Mouse (Mus musculus) adrenal gland, postnatal 36 days (tissue): ENCODE measurements at regions not wholly inside any gene's neighbourhood (a gene's known extent, or its start where the extent isn't known, plus 50 kb on each side); places are given as distances from the start of the nearest gene placed in this dataset.
"Not testable (repeated sequence)": the region's sequence is repeated elsewhere in the genome, so short reads cannot be mapped to it uniquely, and the experiment has no call there.

ENCODE experiments used
- DNase-seq, 2 experiments: peaks; one replicate each; pipeline ENCODE4 v3.0.0; 2021; ENCODE audit warnings: mixed read lengths in 1 of 2

DNA sequence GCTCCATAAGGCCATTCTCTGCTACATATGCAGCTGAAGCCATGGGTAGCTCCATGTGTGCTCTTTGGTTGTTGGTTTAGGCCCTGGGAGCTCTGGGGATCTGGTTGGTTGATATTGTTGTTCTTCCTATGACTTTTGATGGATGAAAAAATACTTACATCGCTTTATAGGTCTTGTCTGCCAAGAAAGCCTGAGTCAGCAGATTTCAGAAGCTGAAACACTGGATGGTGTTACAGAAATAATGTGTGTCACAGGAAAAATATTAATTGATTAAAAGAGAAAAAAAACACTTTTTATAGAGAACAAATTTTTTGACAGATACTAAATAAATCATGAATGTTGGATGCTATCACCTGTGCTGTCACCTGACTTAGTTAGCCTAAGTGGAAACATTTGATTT, 52.4 kb upstream of the Plxna2 start:
- no peak for DNase-seq

DNA sequence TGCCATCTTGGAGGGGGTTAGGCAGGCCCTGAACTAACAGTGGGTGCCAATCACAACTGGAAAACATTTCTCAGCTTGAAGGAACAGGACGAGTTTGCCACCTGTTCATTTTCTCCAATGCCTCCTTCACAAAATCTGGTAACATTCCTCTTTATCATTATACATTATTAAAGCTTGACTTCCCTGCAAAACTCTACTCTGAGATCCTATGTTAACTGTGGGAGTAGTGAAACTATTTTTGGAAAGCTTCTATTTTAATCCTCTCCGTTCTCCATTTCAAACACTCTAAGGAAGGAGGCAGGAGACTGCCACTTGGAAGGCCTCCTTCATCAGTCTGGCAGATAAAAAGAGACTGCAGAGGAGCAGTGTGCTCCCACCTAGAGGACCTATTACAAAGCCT, 54.1 kb upstream of the Plxna2 start:
- no peak for DNase-seq

DNA sequence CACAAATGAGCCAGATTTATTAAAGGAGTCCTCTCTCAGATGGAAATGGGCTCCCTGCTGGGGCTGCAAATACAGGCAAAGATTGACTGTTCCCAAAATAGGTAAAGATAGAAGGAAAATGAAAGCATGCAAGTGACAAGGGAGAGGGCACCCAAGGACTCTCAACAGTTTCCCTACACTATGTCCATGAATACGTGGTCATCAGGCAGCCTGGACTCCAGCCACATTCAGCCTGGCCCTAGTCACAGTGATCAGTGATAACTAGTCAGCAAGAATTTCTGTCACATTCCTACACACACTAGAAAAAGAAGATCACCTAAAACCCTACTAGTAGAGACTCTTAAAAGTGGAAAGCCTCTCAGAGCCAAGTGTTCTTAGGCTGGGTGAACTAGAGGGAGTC, 56.9 kb upstream of the Plxna2 start:
- DNase-seq = peak; percentile 5 to 12

DNA sequence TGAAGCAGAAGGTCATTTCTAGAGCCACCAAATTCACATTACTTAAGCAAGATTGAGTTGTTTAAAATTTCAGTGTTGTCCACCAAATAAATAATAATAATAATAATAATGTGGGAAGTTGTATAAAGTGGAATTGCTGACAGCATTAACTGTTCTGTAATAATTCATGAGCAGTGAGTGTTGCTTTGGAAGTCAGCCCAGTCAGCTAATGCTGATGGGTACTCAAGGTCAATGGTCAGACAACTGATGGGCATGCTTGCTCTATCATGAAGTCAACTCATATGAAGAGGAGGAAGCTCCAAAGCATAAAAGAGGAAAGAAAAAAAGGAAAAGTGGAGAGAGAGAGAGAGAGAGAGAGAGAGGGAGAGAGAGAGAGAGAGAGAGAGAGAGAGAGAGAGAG, 69.4 kb upstream of the Plxna2 start:
- DNase-seq = peak; percentile 24 to 52

DNA sequence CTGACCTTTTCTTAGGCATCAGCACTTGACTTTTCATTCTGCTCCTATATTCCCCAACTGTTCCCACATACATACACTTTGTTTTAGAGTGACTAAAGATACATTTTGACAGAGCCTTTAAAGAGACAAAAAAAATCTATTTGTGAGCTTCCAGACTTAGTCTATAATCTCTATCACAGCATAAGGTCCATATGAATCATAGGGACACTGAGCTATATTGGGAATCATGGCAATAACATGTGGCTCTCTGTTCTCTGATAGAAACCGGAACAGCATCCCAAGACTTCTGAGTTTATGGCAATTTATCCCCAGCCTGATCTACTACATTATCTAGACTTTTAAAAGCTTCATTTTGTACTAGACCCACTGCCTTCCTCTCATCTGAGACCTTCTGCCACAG, 69.8 kb upstream of the Plxna2 start:
- no peak for DNase-seq

DNA sequence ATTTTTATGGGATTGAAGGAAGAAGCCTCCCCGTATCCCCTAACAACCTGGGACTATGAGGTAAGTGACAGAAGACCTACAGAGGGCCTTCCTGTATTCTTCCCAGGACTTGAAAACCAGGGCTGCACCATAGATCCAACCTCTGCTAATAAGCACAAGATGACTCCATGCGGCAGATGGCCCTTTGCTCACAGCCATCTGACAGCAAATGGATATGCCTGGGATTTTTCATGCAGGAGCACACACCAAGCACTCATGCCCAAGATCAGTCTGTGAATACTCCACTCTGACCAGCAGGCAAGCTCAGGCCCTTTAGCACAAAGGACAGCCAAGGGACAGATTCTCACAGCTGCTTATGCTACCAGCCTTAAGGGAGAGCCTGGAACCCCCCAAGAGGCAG, 77.1 kb upstream of the Plxna2 start:
- no peak for DNase-seq

DNA sequence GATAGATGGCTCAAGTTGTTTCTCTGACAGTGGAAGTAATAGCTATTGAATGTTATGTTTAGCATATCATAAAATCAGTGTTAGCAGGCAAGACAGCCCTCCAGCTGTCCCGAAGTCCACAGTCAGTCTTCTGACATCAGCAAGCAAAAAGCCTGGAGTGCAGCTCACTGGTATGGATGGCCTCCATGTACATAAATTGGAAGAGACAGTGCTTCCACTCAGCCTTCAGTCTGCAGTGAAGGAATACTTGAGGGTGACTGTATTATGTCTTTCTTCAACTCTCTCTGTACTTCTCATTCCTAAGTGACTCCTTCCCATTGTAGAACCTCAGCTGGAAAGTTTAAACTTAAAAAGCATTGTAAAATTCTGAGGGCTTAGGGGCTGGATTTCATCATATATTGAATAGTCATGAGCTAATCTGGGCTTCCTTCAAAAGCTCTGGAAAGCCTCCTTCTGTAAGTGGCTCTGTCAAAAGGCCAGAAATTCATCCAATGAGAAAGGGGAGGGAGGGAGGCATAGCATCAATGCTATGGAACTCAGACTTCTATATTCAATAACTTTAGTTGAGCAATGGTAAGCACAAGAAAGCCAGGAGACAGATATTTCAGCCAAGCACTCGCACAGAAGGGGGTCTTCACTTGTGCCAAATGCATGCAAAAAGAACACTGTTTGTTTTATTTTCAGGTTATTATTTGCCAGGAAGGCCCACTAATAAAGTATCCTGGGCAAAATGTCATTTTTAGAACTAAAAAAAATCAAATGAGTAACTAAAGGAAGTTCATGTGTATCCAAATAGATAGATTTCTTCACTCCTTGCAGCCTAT, 90.5 kb upstream of the Plxna2 start:
- DNase-seq = no peak

DNA sequence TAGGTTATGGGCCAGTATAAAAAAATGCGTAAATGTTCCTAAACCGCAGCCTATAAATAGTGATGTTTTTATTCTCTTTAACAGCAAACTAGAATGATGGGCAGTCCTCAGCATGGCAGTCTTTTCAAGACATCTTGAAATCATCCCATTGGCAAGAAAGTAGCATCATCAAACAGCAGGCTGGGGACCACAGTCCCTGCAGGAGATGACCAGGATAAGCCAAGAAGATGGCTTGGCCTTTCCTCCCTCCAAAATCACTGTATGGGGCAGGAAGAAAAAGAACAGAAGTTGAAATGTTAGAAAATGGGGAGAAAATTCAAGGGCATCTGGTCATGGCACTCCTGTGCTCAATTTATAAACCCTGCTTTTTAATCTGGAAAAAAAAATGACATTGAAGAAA, 93.0 kb upstream of the Plxna2 start:
- DNase-seq = no peak

DNA sequence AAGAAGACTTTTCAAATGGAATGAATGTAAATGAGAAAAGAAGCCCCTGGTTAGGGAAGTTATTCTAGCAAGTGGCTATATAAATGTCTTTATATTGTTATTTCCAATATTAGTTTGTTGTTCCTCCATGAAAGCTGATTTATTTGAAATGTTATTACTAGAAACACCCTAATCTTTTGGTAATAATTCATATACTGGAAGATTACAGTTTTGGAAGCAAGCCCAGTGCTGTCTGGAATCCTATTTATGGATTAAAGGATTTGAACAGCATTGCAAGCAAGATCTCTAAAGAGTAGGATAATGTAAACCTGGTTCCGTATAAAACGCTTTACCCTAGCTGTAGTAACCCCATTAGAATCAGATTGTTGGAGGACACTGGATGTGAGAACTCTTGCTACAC, 96.8 kb upstream of the Plxna2 start:
- no peak for DNase-seq

DNA sequence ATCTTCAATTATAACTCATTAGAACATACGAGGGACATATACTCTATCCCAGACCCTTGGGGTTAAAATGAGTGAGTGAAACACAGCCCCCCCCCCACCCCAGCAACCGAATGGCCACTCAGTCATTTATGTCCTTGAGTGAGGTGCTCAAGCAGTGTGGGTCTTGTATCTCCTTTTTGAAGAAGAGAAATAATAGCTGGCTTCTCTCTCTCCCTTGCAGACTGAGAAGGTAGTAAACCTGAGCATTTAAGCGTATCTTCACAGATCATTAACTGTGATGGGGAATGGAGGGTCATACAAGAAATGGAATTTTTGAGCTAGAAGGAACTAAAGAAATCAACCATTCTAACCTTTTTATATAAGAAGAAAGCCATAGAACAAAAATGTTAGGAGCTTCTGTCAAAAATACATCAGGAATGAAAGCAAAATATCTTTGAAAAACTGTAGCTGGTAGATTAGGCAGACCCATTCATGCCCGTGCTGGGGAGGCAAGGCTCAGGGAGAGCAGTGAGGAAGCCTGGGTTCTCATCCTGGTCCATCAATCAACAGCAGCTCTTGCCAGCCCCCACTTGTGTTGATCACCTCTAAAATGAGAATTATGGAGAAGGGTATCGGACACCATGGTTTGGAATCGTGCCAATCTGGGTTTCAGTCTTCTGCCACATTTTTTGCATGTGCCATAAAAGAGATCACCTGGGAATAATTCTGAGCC, 98.4 kb upstream of the Plxna2 start:
- no peak for DNase-seq

DNA sequence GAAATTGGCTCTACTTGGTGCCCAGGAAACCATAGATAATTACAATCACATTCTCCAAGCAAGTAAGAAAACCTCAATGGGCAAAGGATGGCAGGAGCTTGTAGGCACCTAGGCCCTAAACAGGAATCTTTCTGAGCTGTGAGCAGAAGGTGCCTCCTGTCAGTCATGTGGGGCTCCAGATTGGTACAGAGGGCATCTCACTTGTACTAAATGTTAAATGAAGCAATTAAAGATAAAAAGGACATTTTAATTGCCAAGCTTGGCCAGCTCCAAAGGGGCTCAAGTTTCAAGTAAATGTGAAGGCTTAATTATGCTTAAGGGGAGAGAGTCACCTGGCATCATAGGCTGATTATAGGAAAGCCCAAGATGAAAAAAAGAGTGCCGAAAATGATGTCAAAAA, 101.9 kb upstream of the Plxna2 start:
- DNase-seq = no peak

DNA sequence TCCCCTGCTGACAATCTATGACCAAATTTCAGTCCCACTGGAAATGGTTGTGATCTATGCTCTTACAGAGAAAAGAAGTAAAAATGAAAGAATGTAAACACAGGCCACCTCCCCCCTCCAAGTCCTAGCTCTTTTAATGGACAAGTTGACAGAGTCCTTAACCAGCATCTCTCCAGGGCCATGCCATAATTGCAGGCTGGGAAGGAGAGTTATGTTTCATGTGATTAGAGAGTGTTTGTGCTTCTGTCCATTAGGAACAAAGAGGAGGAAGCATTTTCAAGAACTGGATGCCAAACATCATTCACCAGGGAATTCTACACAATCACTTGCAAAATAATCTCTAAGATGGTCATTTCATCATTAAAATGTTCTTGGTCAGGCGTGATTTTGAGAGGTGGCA, 109.7 kb upstream of the Plxna2 start:
- no peak for DNase-seq

DNA sequence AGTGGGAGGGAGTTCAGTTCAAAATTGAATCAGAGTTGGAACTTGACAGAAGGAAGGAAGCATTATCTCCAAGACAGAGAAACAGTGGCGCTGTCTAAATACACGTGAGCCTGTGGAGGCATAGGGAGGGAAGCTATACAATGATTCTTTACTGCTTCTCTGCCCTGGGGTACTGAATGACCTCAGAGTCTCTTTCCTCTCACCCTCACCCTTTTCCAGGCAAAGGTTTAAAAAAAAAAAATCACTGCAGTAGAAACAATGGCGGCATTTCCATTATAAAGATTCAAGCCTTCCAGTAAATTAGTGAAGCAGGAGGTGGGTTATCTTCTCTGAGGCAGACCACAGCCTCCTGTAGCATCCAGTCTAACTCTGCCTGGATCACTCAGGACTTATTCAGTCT, 112.2 kb upstream of the Plxna2 start:
- DNase-seq = no peak

DNA sequence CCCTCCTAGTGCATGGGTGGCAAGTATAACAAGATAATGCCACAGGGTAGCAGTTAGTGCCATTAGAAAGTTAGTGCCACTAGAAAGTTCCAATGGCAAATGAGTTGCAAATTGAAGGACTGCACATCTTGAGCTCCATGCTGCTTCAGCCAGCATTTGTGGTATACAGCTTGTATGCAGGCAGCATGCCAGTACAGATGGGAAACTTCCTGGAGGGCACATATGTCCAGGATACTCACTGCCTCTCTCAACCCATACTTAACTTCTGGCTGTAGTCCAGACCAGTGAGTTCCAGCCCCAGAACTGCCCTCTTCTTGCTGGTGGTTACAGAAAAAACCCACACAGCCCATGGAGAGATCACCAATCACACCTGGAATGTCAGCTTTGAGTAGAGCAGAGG, 113.8 kb upstream of the Plxna2 start:
- no peak for DNase-seq

DNA sequence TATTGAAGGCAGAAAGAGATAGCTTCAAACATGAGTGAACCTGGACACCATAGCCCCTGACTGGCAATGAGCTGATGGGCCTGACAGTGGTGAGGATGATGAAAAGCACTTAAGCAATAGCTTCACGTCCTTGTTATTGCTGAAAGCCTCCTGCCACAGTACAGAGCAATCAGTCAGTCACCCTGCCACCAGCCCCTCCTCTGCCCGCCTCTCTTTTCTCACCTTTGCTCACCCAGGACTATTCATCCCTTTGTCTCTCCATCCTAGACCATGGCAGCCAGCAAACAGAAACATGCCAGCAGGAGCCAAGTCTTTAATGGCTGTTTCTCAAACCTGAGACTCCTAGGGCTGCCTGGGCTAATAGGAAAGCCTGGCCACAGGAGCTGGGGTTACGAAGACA, 114.5 kb upstream of the Plxna2 start:
- DNase-seq = no peak

DNA sequence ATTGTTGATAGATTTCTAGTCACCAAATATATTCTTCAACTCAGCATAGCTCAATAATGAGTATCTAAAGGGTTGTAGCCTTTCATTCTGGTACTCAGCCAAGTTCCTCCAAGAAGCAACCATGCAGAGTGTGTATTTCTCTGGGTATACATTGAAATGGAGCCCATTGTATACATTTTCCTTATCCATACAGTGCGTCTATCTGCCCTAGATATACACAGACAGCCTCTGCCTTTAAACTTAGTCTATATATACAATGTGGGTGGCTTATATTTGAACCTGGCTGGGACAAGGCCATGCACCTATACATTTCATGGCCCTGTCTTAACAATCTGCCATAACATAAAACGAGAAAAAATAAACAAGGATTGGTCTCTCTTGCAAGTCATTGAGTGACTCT, 121.6 kb upstream of the Plxna2 start:
- no peak for DNase-seq

DNA sequence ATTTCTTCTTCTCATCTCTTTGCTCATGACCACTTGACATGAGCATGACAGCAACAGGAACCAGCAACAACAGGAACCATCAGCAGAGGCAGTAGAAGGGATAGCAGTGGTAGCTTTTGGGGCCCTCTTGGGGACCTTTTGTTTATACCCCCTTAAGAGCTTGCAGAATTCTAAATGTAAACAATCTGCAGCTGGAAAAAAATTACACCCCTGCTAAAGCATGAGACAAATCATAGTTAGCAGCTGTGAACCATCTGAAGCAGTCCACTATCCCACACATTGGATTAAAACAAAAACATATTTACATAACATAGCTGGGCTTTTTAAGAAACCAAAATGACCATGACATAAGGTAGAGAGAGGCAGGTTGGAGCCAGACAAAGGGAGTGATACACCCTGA, 126.9 kb upstream of the Plxna2 start:
- no peak for DNase-seq

DNA sequence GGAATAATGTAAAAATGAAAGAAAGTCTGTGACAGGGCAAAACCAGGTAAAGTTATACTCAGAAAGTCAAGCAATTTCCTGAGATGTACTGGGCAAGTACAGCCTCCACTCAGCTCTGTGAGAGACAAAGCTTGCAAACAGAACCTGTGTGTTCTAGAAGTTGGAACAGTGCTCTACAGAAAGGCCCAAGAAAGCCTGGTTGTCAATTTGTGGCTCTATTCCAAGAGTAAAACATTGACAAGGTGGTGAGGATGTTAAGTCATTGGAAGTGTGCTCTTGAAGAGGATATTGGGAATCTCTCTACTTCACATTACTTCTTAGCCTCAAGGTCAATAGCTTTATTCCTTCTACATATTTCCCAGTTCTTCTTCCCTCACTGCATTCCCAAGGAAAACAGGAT, 129.9 kb upstream of the Plxna2 start:
- no peak for DNase-seq

DNA sequence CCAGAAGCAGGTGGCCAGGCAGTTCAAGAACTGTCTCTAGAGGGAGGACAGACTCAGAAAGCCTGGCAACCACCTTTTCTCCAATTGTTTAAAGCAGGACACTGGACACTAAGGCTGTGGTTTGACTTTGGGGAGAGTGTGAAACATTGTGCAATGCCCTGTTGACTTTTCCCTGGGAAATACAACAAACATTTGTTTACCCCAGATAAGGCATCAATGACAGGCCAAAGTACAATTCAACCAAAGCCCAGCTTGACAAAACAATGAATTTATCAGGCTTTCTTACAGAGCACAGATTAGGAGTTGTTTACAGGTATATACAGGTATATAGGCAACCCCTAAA, 135.3 kb upstream of the Plxna2 start:
- DNase-seq = no peak

DNA sequence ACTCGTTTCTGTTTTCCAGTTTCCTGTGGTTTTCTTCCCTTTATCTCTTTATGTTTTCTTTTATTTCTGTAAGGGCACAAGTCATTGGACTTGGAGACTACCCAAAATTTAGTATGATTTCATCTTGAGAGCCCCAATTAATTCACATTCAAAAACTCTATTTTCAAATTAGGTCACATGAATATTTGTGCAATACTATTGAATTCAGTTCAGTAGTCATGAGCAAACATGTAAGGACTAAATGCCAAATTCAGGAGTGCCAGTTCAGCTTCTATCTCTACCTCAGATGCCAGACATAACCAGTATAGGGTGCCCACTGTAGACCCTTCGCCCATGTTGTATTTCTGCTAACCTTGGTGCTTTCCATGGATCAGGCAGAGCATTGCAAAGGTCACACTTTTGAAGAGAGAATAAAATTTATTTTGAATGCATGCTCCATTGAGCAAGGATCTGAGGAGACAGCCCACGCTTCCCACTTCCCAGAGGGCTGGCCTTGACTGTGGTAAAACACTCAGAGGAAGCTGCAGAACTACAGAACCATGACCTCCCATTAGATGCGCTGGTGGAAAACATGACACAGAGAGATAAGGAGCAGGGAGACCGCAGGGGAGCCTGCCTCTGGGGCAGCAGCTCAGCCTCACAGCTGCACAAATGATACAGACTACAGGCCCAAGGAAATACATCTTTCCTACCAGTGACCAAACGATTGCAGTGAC, 135.9 kb upstream of the Plxna2 start:
- DNase-seq = peak; percentile 67 to 78

DNA sequence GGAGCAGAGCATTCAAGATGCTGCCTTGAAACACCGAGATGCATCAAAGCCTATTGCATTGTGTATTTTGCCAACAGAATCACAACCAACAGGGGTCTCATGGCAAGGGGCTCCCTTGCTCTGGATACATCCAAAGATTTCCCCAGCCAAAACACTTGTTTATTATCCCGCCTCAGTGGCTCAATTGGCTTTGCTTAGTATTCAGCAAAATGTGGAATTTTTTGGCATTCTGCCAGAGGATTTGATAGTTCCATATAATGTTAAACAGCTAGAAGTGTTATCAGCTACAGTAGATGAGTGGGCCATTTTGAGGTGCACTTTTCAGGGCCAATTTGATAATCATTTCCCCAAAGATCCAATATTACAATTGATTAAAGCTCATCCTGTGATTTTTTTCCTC, 146.7 kb upstream of the Plxna2 start:
- not testable (repeated sequence) for DNase-seq

DNA sequence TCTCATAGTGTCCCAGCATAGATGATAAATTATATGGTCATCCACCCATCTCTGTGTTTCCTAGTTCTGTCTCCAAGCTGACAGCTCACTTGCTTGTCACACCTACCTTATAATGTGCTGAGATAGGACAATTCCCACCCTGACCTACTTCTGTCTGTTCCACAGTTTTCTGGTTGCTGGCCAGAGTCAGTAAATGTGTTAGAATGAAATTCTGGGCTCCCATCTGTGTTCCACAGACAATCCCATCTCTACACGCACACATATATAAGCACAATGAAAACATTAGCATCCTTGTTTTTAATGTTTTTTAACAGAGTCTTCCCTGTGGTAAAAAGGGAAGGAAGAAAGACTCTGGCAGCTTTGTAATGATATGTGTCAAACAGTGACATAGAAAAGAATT, 165.5 kb upstream of the Plxna2 start:
- no peak for DNase-seq

DNA sequence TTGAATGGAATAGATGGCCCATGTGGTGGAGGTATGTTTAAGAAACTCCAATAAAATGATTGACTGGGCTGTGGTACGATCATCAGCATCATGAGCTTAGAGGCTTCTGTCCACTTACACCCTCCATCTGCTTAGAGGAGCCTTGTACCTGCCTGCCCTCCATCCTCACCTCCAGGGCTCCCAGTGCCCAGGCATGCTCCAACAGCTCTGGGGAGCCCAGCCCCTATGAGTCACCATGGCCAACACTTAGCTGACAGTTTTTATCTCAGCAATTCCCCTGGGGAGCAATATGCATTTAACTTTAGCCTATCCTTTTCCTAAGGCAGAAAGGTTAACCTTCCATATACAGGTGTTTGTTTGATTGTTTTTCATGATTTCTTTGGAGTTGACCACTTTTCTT, 174.3 kb upstream of the Plxna2 start:
- DNase-seq = no peak

DNA sequence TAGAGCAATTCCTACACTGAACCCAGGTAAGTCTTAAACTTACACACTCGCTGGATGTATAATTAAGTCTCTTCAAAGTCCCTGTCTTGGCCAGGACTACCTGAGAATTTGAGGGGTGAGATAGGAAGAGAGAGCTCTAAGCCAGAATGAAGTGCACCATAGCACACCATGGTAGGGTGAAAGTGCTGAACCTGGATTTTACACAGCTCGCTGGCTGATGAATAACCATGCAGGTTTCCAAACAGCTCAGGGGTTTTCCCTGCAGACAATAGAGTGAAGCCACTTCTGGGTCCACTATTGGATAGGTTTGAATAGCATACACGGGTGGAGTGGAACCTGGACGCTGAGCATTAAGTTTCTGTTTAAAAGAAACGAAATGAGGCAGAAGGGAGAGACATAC, 180.7 kb upstream of the Plxna2 start:
- DNase-seq = no peak
